Mouse (Mus musculus): ENCODE results near the gene C1qtnf5.

Gene C1qtnf5

DNA sequence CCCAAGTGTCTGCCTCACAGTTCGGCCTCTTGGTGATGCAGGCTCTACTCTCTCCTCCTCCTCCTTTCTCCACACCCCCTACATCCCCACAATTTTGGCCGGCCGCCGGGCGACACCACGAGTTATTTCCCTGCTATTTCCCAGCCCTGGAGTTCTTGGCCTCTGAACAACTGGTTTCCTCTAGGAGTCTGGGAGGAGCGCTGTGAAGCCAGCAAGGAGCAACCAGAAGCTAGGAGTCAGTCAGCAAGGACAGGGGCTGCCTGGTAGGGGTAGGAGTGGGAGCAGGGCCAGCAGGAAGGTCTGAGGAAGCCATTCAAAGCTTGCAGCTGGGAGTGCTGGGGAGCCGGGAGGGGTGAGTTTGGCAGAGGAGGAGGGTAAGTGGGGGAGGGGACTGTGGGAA, at the start of gene C1qtnf5:
TSS of gene C1qtnf5 (plus strand) at position 136 of the 400 bp plus-strand sequence.
- peak; percentile 91 to 92 for DNase-seq (ENCODE audit: low spot score in 2 of 2)

DNA sequence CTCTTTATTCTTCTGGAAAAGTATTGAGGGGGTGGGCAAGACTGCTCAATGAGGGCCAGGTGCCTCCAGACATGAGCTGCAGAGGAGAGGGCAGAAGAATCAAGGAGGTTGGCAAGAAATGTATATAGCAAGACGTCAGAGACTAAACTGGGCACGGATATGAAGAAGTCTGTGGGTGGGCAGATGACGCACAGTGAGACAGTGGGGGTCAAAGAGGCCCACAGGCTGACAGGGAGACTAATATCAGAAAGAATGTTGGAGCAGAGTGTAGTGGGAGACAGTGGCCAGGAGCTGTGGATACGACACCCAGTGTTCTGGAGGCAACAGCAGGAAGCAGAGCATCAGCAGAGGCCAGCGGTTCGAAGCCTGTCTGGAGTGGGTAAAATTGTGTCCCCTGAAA, 48.4 kb upstream of the C1qtnf5 start:
- no peak for DNase-seq (ENCODE audit: low spot score in 2 of 2)

DNA sequence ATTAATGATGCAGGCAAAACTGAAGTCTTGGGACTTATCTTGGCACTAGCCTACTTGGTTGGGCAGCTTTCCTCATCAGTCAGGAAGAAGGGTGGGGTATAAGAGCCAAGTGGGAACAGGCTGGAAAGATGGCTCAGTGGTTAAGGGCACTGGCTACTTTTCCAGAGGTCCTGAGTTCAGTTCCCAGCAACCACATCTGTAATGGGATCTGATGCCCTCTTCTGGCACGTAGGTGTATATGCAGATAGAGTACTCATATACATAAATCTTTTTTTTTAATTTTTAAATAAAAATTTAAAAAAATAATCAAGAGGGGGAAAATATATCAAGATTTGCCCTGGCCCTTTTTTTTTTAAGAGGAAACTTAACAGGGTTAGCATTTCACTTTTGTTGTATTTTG, 41.9 kb upstream of the C1qtnf5 start:
- DNase-seq (ENCODE audit: low spot score in 2 of 2): no peak

DNA sequence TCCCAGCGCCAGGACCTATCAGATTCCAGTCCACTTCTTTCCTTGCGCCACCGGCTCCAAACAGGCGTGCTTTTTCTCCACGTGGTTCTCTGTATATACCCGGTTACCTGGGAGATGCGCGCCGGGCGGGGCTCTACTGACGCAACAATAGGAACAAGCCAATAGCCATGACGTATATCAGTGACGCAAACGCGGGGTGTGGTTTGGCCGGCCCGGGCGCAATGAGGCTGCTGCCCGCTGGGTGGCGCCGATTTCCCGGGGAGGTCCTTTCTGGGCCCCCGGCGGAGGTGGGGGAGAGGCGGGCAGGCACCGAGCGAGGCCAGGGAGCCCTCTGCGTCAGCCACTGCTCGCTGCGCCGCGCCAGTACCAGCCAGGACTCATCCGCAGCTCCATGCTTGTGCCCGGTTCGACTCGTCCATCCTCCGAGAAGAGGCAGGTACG, 40.2 kb upstream of the C1qtnf5 start, which contains the start of gene Usp2:
TSS of gene Usp2 (plus strand) at position 237 of the 441 bp plus-strand sequence.
- DNase-seq (ENCODE audit: low spot score in 2 of 2): peak; percentile 98 to 99

DNA sequence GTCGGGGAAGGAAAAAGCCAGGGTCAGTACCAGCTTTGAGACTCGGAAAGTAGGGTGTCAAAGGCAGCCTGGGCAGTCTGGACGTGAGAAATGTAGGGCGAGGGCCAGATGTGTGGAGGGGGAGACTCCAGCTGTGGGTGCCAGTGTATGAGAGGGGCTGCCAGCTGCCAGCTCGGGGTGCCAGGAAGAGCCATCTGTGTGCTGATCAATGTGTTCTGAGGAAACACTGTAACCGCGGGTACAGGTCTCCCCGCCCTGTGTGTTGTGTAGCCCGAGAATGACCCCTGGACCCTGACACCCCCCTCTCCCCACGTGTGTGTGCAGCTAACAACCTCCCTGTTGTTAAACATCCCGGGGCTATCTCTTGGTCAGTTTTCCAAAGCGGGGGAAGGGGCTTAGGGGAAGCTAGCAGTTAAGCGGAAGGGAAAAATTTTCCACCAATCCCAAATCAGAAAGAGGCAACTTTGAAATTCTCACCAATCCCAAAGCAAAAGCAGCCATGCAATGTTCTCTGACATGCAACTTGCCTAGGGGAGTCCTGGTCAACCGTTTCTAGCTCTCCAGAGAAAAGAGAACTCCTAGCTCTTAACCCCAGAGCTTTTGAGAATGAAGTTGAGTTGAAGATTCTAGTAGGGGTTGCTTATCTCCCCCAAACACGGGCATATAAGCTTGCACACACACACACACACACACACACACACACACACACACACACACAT, 39.6 kb upstream of the C1qtnf5 start:
- DNase-seq (ENCODE audit: low spot score in 2 of 2): peak in 1 of 2 experiments; percentile 40

DNA sequence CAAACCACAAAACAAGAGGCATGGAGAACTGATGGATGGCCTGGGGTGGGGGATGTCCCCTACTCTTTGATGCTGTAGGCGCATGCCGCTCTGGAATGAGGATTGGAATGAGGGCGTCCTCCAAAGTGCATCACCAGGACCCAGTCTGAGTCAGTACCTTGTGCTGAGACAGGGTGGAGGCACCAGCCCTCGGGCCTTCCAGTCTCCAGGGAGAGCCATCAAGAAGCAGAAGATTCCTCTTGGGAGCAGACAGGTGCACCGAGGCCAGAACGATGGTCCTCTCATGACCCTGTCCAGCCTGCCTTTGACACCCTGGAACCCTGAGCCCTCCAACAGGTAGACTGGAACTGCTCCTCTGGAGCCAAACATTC, 39.1 kb upstream of the C1qtnf5 start:
- peak in 1 of 2 experiments; percentile 17 for DNase-seq (ENCODE audit: low spot score in 2 of 2)

DNA sequence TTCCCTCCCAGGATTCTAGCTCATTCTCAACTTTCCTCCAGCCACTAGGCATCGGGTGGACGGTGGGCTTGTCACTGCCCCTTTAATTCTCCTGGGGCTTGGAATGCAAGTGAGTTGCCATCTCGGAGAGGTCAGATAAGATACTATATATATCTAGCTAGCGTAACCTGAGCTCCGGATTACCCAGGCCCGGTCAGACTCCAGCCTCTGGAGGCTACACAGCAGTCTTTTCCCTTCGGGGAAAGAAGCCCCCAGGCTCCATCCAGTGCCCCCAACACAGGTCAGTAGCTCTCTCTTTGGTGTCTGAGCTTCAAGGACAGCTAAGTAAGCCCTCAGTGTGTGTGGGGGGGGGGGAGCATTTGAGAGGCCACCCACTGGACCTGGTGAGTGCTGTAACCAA, 37.8 kb upstream of the C1qtnf5 start:
- DNase-seq (ENCODE audit: low spot score in 2 of 2): peak in 1 of 2 experiments; percentile 25

DNA sequence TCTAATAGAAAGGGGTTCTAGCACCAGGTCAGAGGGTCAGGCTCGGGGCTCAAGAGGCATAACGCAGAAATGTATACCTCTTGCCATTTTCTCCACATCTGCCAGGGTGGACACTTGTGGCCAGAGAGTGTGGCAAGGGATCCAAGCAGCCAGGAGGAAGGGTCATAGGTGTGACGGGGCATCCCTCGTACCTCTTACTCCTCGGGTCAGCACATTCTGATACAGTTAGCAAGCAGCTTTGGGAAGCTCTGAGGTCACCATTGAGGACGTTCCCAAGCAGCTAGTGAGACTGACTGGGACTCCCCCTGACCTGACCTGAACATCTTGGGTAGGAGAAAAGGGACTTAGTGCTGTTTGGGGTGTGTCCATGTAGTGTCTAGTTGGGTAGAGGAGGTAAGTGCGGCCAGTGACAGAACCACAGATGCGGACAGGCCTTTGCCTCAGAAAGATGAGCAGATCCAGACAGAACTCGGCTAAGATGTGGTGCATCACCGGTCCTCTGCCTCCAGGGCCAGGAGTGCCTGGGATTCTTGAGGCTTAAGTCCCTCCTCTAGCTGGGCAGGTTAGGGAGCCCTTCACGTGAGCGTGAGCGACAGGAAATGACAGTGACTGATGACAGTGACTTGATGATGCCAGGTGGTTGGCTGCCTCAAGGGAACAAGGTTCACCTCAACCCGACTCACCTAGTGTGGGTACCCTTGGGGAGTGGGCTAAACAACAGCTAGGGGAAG, 36.8 kb upstream of the C1qtnf5 start:
- DNase-seq (ENCODE audit: low spot score in 2 of 2): peak in 1 of 2 experiments; percentile 14

DNA sequence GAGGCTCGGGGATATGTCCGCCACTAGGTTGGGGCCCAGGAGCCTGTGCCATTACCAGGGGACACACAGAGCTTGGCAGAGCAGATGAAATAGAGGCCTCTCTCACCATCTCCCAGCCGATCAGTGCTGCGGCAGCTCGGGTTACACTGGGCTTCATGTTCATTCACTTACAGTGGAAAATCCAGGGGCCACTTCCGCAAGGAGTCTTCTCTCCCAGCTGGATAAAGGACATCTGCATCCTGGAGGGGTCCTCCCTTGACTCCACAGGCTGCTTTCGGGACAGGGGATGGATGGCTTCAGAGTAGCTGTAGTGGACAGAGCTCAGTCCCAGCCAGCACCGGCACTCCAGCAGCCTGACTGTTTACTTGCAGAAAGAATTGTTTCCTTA, 36.2 kb upstream of the C1qtnf5 start:
- DNase-seq (ENCODE audit: low spot score in 2 of 2): no peak

DNA sequence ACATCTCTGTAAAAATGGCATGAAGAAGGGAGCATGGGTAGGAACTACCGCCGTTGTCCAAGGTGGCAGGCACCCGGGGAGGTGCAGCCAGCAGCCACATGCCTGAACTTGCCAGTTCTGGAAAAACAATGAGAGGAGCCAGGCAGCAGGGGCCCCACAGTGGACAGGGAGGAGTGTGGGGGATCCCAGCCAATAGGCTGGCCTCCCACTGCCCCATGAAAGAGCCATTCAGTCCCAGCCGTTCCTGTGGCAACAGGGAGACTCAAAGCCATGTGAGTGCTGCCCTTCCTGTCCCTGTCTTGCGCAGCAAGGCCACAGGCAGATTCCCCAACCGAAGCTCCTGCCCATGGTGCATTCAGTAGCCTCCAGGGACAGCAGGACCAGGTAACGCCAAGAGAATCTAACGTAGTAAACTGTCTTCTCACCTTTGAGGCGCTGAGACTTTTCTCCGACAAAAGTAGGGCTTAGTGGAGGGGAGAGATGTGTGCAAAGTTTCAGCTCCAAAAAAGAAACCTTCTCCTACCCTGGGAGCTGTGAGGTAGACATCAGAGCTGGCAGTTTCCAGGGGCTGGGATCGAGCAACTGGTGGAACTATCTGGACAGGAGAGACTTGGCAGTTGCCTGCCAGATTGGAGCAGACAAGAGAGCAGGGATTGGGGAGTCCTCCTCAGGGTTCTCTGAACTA, 35.0 kb upstream of the C1qtnf5 start:
- DNase-seq (ENCODE audit: low spot score in 2 of 2): peak; percentile 52 to 61

DNA sequence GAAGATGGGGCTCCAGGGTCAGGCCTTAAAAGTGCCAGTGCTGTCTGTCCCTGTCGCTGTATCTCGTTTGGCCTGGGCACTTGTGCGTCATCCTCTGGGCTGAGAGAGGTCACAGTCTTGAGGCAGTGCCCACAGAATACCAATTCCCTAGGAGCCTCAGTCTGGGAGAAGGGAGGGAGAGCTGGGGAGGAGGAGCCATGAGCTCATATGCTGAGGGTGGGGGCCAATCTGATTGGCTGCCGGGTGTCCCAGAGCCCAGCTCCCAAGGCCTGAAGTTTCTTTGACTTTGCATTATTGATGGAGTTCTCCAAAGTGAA, 34.5 kb upstream of the C1qtnf5 start:
- peak; percentile 71 to 80 for DNase-seq (ENCODE audit: low spot score in 2 of 2)

DNA sequence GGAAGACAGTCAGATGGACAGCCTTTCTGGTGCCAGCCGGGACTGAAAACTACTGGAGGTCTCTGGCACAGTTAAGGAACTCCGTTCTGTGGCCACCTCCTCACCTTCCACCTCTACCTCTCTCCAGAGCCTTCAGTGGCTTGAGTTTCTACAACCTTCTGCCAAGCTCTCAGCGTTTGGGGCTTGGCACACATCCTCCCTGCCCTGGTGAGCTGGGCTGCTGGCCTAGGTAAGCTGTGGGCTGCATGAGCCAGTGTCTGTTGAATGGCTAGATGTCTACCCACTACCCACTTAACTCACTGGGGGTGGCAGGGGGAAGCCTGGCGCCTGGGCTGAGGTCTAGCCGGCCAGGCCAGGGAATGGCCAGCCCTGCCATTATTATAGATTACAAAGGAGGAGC, 33.9 kb upstream of the C1qtnf5 start:
- DNase-seq (ENCODE audit: low spot score in 2 of 2): no peak

DNA sequence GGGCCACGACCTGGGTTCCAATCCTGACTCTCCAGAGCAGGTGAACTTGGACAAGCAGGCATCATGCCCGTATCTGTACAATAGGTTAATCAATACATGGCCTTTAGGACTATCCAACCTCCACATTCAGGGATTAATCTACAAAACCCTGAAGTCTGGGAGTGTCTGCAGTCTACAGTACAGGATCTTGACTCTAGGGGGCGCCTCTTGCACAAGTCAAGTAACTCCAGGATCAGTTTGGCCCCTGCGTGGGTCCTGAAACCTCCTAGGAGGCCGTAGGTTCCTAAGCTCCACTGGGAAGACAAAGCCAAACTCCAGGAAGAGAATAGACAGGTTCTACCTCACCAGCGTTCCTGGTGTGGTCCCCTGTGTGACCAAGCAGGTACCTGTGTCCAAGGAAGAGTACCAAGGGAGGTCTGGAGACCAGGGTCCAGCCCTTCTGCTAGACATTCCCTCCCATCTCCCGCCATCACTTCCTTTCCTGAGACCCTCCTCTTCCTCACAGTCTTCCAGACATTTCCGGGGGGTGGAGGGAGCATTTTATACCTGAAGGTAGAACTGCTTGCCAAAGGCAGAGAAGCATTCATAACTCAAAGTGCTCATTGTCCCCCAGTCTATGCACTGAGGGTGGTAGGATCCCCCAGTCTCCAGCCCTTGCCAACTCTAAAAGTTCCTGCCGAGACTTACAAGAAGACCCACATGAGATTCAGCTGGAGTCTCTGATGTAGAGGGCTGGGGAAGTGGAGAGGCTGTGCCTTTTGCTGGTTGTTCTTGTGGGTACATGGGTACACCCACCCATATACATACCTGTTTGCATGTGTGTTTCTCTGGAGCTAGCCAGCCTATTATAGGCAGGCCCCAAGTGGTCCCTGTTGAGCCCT, 32.4 kb upstream of the C1qtnf5 start:
- DNase-seq (ENCODE audit: low spot score in 2 of 2): no peak

DNA sequence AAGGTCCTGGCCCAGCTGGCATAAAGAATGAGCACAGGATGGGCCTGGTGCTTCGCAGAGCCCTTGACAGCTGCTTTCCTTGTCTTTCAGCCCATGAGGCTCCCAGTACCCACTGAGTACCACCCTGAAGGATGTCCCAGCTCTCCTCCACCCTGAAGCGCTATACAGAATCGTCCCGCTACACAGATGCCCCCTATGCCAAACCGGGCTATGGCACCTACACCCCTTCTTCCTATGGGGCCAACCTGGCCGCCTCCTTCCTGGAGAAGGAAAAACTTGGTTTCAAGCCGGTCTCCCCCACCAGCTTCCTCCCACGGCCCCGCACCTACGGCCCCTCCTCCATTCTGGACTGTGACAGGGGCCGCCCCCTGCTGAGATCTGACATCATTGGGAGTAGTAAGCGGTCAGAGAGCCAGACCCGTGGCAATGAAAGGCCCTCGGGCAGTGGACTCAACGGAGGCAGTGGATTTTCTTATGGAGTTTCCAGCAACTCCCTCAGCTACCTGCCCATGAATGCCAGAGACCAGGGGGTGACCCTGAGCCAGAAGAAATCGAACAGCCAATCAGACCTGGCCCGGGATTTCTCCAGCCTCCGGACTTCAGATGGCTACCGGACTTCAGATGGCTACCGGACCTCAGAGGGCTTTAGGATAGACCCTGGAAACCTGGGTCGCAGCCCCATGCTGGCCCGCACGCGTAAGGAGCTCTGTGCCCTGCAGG, 31.6 kb upstream of the C1qtnf5 start:
- DNase-seq (ENCODE audit: low spot score in 2 of 2): no peak

DNA sequence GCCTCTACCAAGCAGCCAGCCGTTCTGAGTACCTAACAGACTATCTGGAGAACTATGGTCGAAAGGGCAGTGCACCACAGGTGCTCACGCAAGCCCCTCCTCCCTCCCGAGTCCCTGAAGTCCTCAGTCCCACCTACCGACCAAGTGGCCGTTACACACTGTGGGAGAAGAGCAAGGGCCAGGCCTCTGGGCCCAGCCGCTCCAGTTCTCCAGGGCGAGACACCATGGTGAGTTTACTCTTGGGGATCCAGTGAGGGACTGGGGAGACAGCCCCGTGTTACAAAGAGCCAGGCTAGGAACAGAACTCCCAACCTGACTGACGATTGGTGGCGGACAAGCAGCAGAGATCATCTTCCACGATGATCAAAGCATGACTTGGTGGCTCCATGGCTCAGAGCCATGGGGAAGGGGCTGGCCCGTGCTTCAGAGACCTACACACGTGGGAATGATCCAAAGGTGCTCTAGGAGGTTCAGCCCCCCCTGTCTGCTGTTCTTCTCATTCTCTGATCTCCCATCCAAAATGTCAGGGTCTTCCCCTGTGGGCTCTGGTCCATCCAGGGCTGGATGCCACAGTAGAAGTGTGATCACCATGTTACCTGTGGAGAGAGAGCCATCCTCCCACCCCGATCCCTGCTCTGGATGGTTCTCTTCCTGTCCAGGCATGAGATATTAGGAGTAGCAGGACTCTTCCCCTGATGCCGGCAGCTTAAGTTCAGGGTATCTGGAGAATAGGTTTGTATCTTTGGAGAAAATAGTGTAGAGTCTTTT, 30.9 kb upstream of the C1qtnf5 start:
- no peak for DNase-seq (ENCODE audit: low spot score in 2 of 2)

DNA sequence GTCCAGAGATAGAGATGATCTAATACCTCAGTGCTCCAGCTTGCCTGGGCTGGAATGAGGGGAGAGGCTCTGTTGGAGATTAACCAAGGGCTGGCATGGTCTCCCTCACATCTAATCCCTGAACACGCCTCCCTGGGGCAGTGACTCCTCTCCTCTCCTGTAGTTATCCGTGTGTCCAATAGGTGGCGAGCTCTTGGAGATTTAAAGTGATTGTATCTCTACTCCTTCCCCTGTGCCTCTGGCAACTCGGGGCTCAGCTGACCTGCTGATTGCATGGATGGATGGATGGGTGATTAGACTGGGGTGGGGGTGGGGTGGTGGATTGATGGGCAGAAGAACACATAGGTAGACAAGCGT, 30.3 kb upstream of the C1qtnf5 start:
- DNase-seq (ENCODE audit: low spot score in 2 of 2): peak in 1 of 2 experiments; percentile 78

DNA sequence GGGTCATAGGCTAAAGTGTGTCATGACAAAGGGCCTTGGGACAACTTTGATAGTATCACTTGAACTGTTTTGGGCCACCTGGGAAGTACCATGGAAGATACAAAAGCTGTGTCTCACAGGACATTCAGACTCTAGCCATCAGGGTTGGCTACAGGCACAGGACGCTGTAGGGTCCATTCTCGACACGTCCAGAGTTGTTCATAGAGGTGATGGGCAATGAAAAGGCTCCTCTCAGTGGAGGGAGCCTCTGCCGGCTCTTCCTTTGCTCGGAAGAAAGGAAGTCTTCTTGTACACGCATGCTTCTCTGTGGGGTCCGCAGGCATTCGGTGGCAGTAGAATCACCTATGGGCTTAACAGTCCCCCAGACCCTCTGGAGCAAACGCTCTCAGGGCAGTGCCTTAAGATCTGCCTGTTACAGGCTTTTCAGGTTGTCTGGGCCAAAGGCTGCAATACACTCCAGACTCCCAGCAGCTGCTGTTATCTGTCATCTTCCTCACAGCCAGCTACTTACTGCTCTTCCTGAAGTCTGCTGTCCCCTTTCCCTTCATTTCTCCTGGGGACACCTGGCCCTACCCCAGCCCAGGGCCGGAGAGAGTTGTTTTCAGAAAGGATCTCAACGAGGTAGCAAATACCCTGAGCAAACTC, 29.7 kb upstream of the C1qtnf5 start:
- no peak for DNase-seq (ENCODE audit: low spot score in 2 of 2)

DNA sequence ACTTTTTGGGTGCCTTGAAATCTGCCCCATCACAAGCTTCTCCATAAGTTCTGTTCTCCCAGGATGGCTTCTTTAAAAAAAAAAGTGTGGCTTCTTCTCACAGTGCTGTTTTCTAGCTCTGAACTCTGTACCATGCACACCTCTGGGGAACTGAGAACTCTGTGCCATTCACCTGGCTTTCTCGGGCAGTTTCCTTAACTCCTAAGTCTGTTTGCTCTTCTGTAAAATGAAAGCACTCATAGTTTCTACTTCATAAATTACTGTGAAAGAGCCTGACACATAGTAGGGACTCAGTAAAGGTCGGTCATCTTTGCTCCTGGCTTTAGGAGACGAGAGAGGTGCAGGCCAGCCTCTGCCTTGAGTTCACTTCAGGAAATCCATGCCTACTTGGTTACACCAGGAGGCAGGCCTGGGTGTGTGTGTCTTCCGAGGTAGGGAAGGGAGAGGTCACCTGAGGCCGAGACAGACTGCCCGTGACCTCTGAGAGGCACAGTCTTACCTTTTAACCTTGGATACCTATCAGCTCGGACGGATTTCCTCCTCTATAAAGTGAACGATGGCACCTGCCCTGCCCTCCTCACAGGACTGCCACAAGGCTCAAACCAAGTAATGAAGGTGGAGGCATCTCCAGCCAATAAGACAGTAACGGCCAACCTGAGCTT, 28.8 kb upstream of the C1qtnf5 start:
- DNase-seq (ENCODE audit: low spot score in 2 of 2): no peak
